Mouse (Mus musculus): ENCODE data around the gene Gm21764. TPM values are rescaled to one million over a fixed set of nuclear protein-coding genes. Genes with fewer than 3 reads are reported as not detected.
"Not testable (repeated sequence)": the region's sequence is repeated elsewhere in the genome, so short reads cannot be mapped to it uniquely, and the experiment has no call there.

Gene Gm21764
- not detected in 2 replicates for polyA plus RNA-seq (2012; rRNA removed)

GRCm38 (mm10) chrY:18061712-18062111 lies at the start of gene Gm21764:
Gene Gm21764 (minus strand): TSS chrY:18061812.
- not testable (repeated sequence) for DNase-seq (ENCODE audit: extremely low spot score in 1 of 2, low spot score in 1 of 2)

GRCm38 (mm10) chrY:18088816-18089215 lies 27.2 kb upstream of the Gm21764 start, which contains the start of gene Ssty1:
Gene Ssty1 (plus strand): TSS chrY:18089116.
- not testable (repeated sequence) for DNase-seq (ENCODE audit: extremely low spot score in 1 of 2, low spot score in 1 of 2)

Other genes starting within 250 kb of the Gm21764 start
- not detected in 2 replicates for gene Gm21904, start 215.5 kb downstream of the Gm21764 start, polyA plus RNA-seq (2012; rRNA removed)
- gene Gm20772, start 187.1 kb downstream of the Gm21764 start, polyA plus RNA-seq (2012; rRNA removed): not detected in 2 replicates
- gene Gm20831, start 187.1 kb downstream of the Gm21764 start, polyA plus RNA-seq (2012; rRNA removed): not detected in 2 replicates
- gene Srsy, start 124.5 kb downstream of the Gm21764 start, polyA plus RNA-seq (2012; rRNA removed): not detected in 2 replicates
- not detected in 2 replicates for gene Ssty1, start 27.3 kb upstream of the Gm21764 start, polyA plus RNA-seq (2012; rRNA removed)

Measured in frontal cortex, adult 2 months (tissue).